Mouse (Mus musculus): ENCODE data around the gene Tenm4. TPM values are rescaled to one million over a fixed set of nuclear protein-coding genes. Genes with fewer than 3 reads are reported as not detected.
A peak's percentile ranks its signal among the peaks of the same experiment; 100 is the strongest.

Gene Tenm4
- polyA plus RNA-seq, 1 experiment from 2014 or later: 41.3 TPM

DNA sequence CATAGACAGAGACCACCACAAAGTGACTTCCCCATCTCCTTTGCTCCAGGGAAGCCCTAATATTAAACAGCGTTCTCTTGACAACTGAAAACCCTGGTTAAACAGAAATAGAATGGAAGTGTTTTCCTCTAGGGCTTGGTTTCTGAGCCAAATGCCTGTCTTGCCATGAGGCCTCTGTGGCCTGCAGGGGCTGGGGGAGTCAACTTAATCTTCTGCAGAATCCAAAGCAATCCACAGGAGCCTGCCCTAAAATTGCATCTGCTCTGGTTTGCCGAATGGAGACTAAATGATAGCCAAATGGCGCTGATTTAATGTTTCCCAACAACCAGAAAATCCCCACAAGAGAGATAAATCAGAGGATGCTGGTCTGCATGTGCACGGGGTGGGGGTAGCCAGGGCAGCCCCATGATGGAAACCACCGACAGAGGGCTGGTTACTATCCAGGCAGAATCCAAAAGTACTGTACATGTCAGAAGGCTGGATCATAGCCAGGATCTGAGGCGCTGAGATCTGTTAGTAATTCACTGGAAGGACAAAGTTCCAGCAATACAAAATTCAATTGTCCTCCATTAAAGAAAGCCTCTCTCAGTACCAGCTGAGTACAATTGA lies 663.7 kb downstream of the Tenm4 start:
- Histone ChIP-seq H3K9ac (replicated peaks) (no peak overlapping the region), H3K4me2 (replicated peaks) (no peak overlapping the region), H3K27ac (replicated peaks) (no peak overlapping the region; the same call in 1 of the 2 replicates), H3K4me3 (no peak overlapping the region), H3K36me3 (peaks cover 19% of the 10 kb centered on the region), H3K9me3 (no peaks in the 10 kb centered on the region), H3K27me3 (no peaks in the 10 kb centered on the region), H3K4me1 (peaks cover 25% of the 10 kb centered on the region)
- 70% methylated on average over 6 of the region's 6 CpGs for whole genome bisulfite sequencing
- ATAC-seq (ENCODE audit: low FRiP score, low read depth): no peak

DNA sequence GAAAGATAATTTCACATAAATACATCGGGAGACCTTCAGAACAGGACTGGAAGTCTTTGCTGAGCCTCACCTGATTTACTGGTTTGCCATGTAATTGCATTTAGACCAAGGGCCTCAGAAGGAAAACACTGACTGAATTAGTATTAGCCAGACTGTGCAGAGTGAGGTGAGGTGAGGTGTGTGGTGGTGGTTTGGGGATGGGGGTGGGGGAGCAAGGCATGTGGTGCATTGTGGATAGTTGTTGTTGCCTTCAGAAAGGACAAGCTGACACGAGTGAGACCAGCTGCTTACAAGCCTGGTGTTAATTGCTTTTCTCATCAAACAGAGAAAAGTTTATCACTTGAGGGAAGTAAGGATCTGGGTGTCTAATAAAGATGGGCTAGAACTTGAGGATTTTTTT lies 664.3 kb downstream of the Tenm4 start:
- no peak overlapping the region for H3K4me2 ChIP-seq (replicated peaks)
- H3K4me1 ChIP-seq: peaks cover 25% of the 10 kb centered on the region
- H3K27me3 ChIP-seq: no peaks in the 10 kb centered on the region
- 73% methylated on average over 2 of the region's 2 CpGs for WGBS
- H3K4me3 ChIP-seq: no peak overlapping the region
- H3K36me3 ChIP-seq: peaks cover 19% of the 10 kb centered on the region
- no peak overlapping the region for H3K27ac ChIP-seq (replicated peaks)
- H3K9me3 ChIP-seq: no peaks in the 10 kb centered on the region
- H3K9ac ChIP-seq (replicated peaks): no peak overlapping the region
- ATAC-seq (ENCODE audit: low FRiP score, low read depth): no peak

DNA sequence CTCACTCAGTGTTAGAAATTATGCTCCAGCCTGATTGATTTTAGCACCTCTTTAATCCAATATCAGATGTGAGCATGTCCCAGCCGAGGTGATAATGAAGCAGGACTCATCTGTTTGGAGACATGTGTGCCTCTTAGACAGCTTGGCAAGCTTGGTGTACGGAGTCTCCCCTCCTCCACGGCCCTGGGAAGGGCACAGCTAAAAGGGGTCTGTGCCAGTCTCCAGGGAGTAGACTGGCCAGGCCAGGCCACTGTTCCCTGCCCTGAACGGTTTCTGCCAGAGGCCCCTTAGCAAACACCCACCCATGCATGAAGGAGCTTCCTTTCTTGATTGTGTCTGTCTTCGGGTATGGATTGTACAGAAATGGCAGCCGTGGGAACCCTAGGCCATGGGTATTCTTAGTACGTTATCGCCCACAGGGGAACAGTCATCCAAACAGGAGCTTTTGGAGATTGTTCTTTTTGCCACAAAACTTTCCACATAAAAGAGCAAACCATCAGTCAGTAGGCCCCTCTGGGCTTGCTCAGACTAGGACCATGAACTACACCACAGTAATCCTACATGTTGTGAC lies 667.3 kb downstream of the Tenm4 start:
- no peak overlapping the region for H3K9ac ChIP-seq (replicated peaks)
- no peak overlapping the region for H3K4me3 ChIP-seq
- H3K27me3 ChIP-seq: no peaks in the 10 kb centered on the region
- no peak overlapping the region for H3K4me2 ChIP-seq (replicated peaks)
- H3K36me3 ChIP-seq: peaks cover 18% of the 10 kb centered on the region
- 81% methylated on average over 8 of the region's 8 CpGs for WGBS
- H3K27ac ChIP-seq (replicated peaks): no peak overlapping the region
- H3K4me1 ChIP-seq: peaks cover 22% of the 10 kb centered on the region
- H3K9me3 ChIP-seq: no peaks in the 10 kb centered on the region
- ATAC-seq (ENCODE audit: low FRiP score, low read depth): no peak

DNA sequence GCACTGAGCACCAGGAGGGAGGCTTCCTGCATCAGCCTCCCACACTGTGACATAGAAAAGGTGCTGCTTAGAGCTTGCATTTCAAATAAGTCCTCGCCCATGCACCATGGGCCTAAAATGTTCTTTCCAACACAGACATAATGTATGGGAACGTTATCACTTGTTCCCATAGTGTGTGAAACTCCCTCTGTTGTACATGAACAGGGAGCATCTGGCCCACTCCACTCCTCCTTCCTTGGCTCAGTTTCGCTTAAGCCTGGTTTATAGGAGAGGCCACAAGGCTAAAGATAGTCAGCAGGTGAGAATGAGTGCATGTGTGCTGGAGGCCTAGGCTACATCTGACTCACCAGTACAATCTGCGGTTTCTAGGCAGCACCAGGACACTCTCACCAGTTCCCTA lies 667.9 kb downstream of the Tenm4 start:
- no peaks in the 10 kb centered on the region for H3K9me3 ChIP-seq
- 93% methylated on average over 4 of the region's 4 CpGs for WGBS
- peaks cover 25% of the 10 kb centered on the region for H3K4me1 ChIP-seq
- no peak overlapping the region for H3K27ac ChIP-seq (replicated peaks)
- H3K9ac ChIP-seq (replicated peaks): no peak overlapping the region
- no peaks in the 10 kb centered on the region for H3K27me3 ChIP-seq
- H3K36me3 ChIP-seq: peaks cover 18% of the 10 kb centered on the region
- no peak for ATAC-seq (ENCODE audit: low FRiP score, low read depth)
- no peak overlapping the region for H3K4me2 ChIP-seq (replicated peaks)
- H3K4me3 ChIP-seq: no peak overlapping the region

DNA sequence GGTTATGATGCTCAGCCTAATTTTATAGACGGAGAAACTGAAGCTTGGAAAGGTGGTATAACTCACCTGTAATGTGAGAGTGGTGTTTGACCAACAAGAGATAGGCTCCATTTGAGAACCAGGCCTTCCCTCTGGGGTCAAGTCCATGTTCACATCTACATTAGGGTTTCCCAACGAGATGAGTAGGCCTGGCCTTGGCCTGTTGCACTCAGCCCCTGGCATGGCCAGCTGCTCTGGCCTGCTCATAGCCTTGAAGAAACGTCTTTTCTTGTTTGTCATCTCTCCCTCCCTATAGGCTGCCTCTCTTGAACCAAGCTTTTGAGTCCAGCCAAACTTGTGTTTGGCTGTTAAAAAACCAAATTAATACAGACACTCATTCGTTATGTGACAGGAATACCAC lies 668.5 kb downstream of the Tenm4 start:
- no peak overlapping the region for H3K9ac ChIP-seq (replicated peaks)
- no peaks in the 10 kb centered on the region for H3K9me3 ChIP-seq
- no peak overlapping the region for H3K27ac ChIP-seq (replicated peaks)
- H3K4me2 ChIP-seq (replicated peaks): no peak overlapping the region
- 91% methylated on average over 4 of the region's 4 CpGs for WGBS
- no peak for ATAC-seq (ENCODE audit: low FRiP score, low read depth)
- H3K4me3 ChIP-seq: no peak overlapping the region
- H3K27me3 ChIP-seq: no peaks in the 10 kb centered on the region
- H3K36me3 ChIP-seq: peaks cover 18% of the 10 kb centered on the region
- peaks cover 23% of the 10 kb centered on the region for H3K4me1 ChIP-seq

DNA sequence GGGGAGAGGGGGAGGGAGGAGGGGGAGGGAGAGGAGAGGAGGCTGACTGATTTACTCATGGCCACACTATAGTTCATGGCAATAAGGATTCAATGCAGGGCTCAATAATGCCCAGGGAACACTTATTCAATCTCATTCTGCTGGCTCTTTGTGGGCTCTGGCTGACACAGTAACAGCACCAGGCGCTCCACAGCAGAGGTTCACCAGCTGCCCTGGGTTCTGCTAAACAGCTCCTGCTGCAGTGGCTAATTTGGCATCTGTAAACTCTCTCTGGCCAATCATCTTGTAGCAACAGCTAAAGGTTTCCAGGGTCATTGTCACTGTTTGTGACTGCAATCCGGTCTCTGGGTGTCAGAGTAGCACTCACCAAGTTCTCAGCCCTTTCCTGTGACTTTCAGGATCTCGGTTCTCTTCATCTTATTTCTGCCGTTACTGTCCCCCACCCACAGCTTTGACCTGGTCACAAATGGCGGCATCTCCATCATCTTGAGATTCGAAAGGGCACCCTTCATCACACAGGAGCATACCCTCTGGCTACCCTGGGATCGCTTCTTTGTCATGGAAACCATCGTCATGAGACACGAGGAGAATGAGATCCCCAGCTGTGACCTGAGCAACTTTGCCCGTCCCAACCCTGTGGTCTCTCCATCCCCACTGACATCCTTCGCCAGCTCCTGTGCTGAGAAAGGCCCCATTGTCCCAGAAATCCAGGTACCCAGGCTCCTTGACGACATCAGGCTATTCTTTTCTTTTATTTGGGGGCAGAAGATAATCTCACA lies 671.6 kb downstream of the Tenm4 start:
- H3K4me2 ChIP-seq (replicated peaks): no peak overlapping the region
- peaks cover 23% of the 10 kb centered on the region for H3K36me3 ChIP-seq
- peak; percentile 56; the same call in 1 of the 2 replicates for ATAC-seq (ENCODE audit: low FRiP score, low read depth)
- no peak overlapping the region for H3K27ac ChIP-seq (replicated peaks)
- no peak overlapping the region for H3K4me3 ChIP-seq
- H3K9ac ChIP-seq (replicated peaks): no peak overlapping the region
- no peaks in the 10 kb centered on the region for H3K9me3 ChIP-seq
- peaks cover 15% of the 10 kb centered on the region for H3K4me1 ChIP-seq
- 56% methylated on average over 12 of the region's 12 CpGs for WGBS
- H3K27me3 ChIP-seq: no peaks in the 10 kb centered on the region

DNA sequence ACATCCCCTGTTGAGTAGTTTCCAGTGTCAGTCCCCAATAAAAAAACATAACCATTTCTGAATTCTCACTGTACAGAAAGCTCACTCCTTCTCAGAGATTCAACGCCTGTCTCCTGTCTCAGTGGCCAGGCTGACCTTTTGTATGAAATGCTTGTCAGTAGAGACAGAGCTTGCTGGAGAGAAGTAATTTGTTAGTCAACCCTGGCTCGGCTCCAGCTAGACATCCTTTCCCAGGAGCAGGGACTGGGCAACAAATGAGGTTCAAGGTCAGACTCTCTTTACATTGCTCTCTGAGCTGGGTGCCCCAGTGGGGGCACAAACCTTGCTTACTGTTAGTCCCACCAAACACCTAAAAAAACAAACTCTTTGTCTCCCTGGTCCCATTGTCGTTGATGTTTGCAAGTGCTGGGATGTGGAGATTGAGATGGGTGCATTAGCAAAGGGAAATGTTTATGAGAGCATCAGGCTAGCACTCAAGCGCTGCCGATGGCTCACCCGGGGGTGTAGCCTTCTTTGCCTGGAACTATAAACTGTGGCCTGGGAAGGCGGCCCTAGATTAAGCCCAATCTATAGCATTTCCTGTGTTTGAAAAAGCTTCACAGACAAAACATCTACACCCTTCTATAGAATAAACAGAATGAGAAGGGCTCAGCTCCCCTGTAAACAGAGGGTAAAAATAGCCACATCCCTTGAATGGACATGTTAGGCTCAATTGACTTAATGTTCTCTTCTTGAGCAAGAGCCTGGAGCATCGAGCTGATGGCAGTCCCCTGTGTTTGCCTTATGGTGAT lies 673.3 kb downstream of the Tenm4 start:
- Histone ChIP-seq H3K4me2 (replicated peaks) (no peak overlapping the region), H3K27ac (replicated peaks) (peak overlapping the region; percentile 54; the same call in 1 of the 2 replicates), H3K9me3 (no peaks in the 10 kb centered on the region), H3K27me3 (no peaks in the 10 kb centered on the region), H3K9ac (replicated peaks) (no peak overlapping the region), H3K4me1 (peaks cover 15% of the 10 kb centered on the region), H3K4me3 (no peak overlapping the region), H3K36me3 (peaks cover 27% of the 10 kb centered on the region)
- WGBS: 84% methylated on average over 8 of the region's 8 CpGs
- ATAC-seq (ENCODE audit: low FRiP score, low read depth): no peak

DNA sequence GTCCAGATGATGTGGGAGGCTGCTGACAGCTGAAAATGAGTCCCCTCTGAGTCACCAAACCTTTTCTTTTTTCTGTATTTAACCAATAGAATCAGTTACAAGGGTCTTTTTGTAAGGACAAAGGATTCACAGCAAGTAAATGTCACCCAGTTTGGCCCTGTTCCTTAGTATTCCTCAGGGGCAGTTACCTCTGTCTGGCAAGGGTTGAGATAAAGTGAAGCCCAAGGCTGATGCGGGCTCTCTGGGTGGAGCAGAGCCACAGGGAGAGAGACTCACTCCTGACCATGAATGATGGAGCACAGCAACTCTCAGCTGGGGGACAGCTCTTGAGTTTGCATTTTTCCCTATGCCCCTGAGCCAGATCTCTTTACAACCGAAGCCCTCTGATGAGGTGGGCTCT lies 681.7 kb downstream of the Tenm4 start:
- no peak overlapping the region for H3K9ac ChIP-seq (replicated peaks)
- no peaks in the 10 kb centered on the region for H3K4me1 ChIP-seq
- H3K27me3 ChIP-seq: no peaks in the 10 kb centered on the region
- no peak overlapping the region for H3K4me3 ChIP-seq
- ATAC-seq (ENCODE audit: low FRiP score, low read depth): no peak
- no peak overlapping the region for H3K4me2 ChIP-seq (replicated peaks)
- H3K9me3 ChIP-seq: no peaks in the 10 kb centered on the region
- H3K27ac ChIP-seq (replicated peaks): no peak overlapping the region
- H3K36me3 ChIP-seq: peaks cover 31% of the 10 kb centered on the region
- WGBS: 91% methylated on average over 2 of the region's 2 CpGs

DNA sequence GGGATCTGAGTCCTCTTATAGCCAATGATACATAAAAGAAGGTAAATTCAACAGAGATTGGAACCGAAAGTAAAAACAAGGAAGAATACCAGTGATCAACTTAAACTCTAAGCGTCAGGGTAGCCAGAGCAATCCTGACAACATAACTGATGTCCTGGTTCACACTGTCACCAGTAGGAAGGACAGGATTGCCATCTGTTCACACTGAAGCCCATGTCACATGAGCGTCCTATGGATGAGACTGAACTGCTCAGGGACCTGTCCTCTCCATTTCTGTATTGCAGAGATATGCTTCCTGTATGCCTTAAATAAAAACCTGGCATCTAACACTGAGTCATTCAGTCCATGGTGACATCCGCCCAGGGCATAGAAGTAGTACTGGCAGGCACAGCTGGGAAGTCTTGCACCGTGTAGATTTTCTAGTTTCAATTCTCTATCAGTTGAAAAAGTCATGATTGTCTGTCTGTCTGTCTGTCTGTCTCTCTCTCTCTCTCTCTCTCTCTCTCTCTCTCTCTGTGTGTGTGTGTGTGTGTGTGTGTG lies 684.9 kb downstream of the Tenm4 start:
- Histone ChIP-seq H3K9me3 (no peaks in the 10 kb centered on the region), H3K27me3 (no peaks in the 10 kb centered on the region), H3K9ac (replicated peaks) (no peak overlapping the region), H3K4me3 (no peak overlapping the region), H3K36me3 (0 out of 2 replicates have a peak, but pooled peaks cover 20% of the 10 kb centered on the region), H3K27ac (replicated peaks) (no peak overlapping the region), H3K4me2 (replicated peaks) (no peak overlapping the region), H3K4me1 (no peaks in the 10 kb centered on the region)
- WGBS: 92% methylated on average over 5 of the region's 5 CpGs
- no peak for ATAC-seq (ENCODE audit: low FRiP score, low read depth)

DNA sequence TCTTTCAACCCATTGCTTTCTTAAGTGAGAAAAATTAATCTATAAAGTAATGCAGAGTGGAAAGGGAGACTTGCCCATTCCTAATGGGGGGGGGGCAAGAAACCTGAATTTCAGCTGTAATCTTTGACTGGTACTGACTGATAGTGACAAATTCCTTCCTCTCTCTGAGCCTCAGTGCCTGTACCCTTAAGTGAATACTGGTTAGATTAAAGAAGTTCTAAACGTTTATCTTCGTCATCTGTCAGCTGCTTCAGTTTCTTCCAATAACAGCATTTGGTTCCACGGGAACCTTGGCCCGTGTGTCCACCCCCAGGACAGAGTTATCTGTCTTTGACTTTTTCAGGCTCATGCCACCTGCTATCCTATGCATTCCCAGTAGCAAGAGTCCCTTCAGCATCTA lies 685.5 kb downstream of the Tenm4 start:
- Histone ChIP-seq H3K9me3 (no peaks in the 10 kb centered on the region), H3K27ac (replicated peaks) (no peak overlapping the region), H3K27me3 (no peaks in the 10 kb centered on the region), H3K4me1 (no peaks in the 10 kb centered on the region), H3K9ac (replicated peaks) (no peak overlapping the region), H3K36me3 (0 out of 2 replicates have a peak, but pooled peaks cover 20% of the 10 kb centered on the region), H3K4me2 (replicated peaks) (no peak overlapping the region), H3K4me3 (no peak overlapping the region)
- 88% methylated on average over 4 of the region's 4 CpGs for WGBS
- no peak for ATAC-seq (ENCODE audit: low FRiP score, low read depth)

DNA sequence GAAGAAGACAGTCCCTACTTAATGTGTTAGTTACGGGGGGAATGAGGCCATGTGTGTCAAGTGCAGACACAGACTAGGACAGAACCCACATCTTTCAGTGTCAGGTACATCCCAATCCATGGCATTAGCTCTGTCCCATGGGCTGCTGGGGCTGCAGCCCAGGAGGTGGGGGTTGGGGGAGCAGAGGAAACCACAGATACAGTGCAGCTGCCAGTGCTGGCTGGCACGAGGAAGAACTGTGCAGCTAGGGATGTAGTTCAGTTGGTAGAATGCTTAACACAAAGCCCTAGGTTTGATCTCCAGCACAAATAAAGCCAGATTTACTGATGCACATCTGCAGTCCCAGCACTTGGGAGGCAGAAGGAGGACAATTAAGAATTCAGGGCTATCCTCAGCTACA lies 688.0 kb downstream of the Tenm4 start:
- H3K4me2 ChIP-seq (replicated peaks): no peak overlapping the region
- H3K36me3 ChIP-seq: peaks cover 13% of the 10 kb centered on the region
- no peaks in the 10 kb centered on the region for H3K27me3 ChIP-seq
- no peak for ATAC-seq (ENCODE audit: low FRiP score, low read depth)
- 0 out of 2 replicates have a peak, but pooled peaks cover 4% of the 10 kb centered on the region for H3K4me1 ChIP-seq
- H3K4me3 ChIP-seq: no peak overlapping the region
- 78% methylated on average over 2 of the region's 2 CpGs for WGBS
- H3K9me3 ChIP-seq: no peaks in the 10 kb centered on the region
- H3K9ac ChIP-seq (replicated peaks): no peak overlapping the region
- no peak overlapping the region for H3K27ac ChIP-seq (replicated peaks)

Measured in midbrain, embryonic 12.5 days (tissue).